Mouse (Mus musculus) cerebellum, adult 2 months (tissue): Measurements from ENCODE around the gene As3mt. TPM values are rescaled to one million over a fixed set of nuclear protein-coding genes. Genes with fewer than 3 reads are reported as not detected.
"Not testable (repeated sequence)": the region's sequence is repeated elsewhere in the genome, so short reads cannot be mapped to it uniquely, and the experiment has no call there.

Source experiments
- DNase-seq, 2 experiments: peaks; one replicate each; pipeline ENCODE4 v3.0.0; 2021
- H3K27ac ChIP-seq: fragments of 200-500 bp; 2 replicates; pipeline ENCODE4 v1.5.1; 2012; ENCODE audit warnings: low read length, control low read depth, inconsistent platforms; ENCODE audit not compliant: insufficient read depth
- H3K27me3 ChIP-seq: fragments of 200-500 bp; 2 replicates; pipeline ENCODE4 v1.6.1; 2012; ENCODE audit warnings: inconsistent platforms, mild to moderate bottlenecking, low read length, moderate library complexity; ENCODE audit not compliant: control insufficient read depth, insufficient read depth
- H3K4me1 ChIP-seq: fragments of 200-500 bp; 2 replicates; pipeline ENCODE4 v1.6.1; 2011; ENCODE audit warnings: low read length; ENCODE audit not compliant: control insufficient read depth, insufficient read depth
- H3K4me3 ChIP-seq: fragments of 200-500 bp; replicated peaks from 2 replicates; pipeline ENCODE3; 2011; ENCODE audit warnings: mild to moderate bottlenecking, low read depth, low read length, control low read depth; ENCODE audit not compliant: insufficient read depth
- CTCF ChIP-seq: fragments of 200-500 bp; IDR thresholded peaks from 2 replicates; pipeline ENCODE4 v1.5.1; 2011; ENCODE audit warnings: low read depth, mild to moderate bottlenecking, control low read depth, low read length, moderate library complexity, borderline replicate concordance; ENCODE audit not compliant: insufficient read depth
- POLR2A ChIP-seq: fragments of 200-500 bp; IDR thresholded peaks from 2 replicates; pipeline ENCODE4 v1.6.1; 2011; ENCODE audit warnings: low read length, control low read depth, borderline replicate concordance; ENCODE audit not compliant: insufficient read depth
- WGBS: fragments of 180-500 bp; shearing (Covaris S2); methylation state at CpG from one replicate; pipeline ENCODE4 v1.1.7; 2018; 5-methylcytosine and 5-hydroxymethylcytosine counted together
- polyA plus RNA-seq: library from polyadenylated mRNA; depleted of rRNA; stranded (reverse); fragments of >200 nt; gene quantifications from 2 replicates; pipeline ENCODE4 v1.2.3, GENCODE M21; 2012

Gene As3mt
- polyA plus RNA-seq, 1 experiment, result 16.5 TPM

DNA sequence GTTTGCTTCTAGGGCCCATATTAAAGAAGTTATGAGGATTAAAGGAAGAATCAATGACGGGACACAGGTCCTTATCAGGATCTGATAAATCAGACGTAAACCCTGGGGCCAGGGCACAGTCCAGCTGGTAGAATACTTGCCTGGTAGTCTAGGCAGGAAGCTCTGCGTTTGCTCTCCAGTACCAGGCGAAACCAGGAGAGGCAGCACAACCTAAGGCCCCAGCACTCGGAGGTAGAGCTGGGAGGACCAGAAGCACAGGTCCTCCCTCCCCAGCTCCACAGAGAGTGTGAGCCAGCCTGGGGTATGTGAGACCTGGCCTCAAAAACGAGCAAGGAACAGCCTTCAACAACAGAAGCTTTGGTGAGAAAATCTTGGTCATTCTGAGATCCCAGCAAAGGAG, 34.3 kb downstream of the As3mt start:
- Histone ChIP-seq H3K4me3 (no peak overlapping the region), H3K4me1 (no peaks in the 10 kb centered on the region), H3K27me3 (no peaks in the 10 kb centered on the region), H3K27ac (no peak overlapping the region)
- no peak for TF ChIP-seq CTCF
- no peak for TF ChIP-seq POLR2A
- WGBS, result 48% methylated on average over 6 of the region's 6 CpGs
- DNase-seq, result no peak

- DNase-seq, result no peak
- H3K27ac ChIP-seq, result no peak overlapping the region
- no peak overlapping the region for H3K4me3 ChIP-seq
- H3K27me3 ChIP-seq, result no peaks in the 10 kb centered on the region
- WGBS, result 63% methylated on average over 9 of the region's 9 CpGs
- TF ChIP-seq CTCF (no peak), POLR2A (no peak)
- no peaks in the 10 kb centered on the region for H3K4me1 ChIP-seq
These were observed 37.4 kb downstream of the As3mt start for GRCm38 (mm10) chr19:46744681-46745080.

DNA sequence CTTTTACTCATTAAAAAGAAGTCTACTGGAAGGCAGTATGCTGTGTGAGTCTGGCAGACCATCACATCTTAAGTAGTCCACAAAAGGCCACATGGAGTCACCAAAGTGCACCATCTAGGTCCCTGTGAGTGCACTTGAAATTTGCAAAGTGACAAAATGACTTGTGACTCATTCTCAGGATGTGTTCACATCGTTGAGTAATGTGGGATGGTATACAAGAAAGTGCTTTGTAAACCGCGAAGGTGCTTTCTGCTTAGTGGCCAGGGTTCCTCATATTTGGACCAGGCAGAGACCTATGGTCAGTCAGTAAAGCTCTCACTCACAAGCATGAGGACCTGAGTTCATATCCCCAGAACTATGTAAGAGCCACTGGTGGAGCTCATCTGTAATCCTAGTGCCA, 40.5 kb downstream of the As3mt start:
- Histone ChIP-seq H3K4me3 (no peak overlapping the region), H3K4me1 (no peaks in the 10 kb centered on the region), H3K27ac (no peak overlapping the region), H3K27me3 (no peaks in the 10 kb centered on the region)
- 87% methylated on average over 3 of the region's 3 CpGs for WGBS
- TF ChIP-seq CTCF (no peak), POLR2A (no peak)
- DNase-seq, result no peak

- no peak overlapping the region for H3K27ac ChIP-seq
- WGBS, result 89% methylated on average over 5 of the region's 5 CpGs
- no peak overlapping the region for H3K4me3 ChIP-seq
- TF ChIP-seq CTCF, result no peak
- TF ChIP-seq POLR2A, result no peak
- DNase-seq, result no peak
- H3K27me3 ChIP-seq, result no peaks in the 10 kb centered on the region
- no peaks in the 10 kb centered on the region for H3K4me1 ChIP-seq
These were observed 45.0 kb downstream of the As3mt start for GRCm38 (mm10) chr19:46752235-46752634.

DNA sequence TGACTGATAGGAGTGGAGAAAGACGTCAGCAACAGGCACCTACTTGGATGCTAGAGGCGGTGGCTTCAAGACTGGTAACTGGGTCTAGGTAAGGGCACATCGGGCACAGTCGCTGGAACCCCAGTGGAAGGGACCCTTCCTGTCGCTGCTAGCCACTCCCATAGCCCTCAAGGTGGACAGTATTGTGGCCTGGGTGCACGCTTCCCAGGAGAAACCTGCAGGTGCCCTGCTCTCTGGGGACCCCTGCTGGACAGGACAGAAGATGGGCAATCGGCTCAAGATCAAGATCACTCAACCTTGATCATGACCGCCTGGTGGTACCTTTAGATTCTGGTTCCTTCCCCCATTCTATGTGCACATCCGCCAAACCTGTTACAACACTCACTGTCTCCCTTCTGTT, 47.8 kb downstream of the As3mt start:
- 58% methylated on average over 9 of the region's 9 CpGs for WGBS
- TF ChIP-seq CTCF (peak; percentile 49; the same call in 1 of the 2 replicates), POLR2A (no peak)
- Histone ChIP-seq H3K27me3 (no peaks in the 10 kb centered on the region), H3K27ac (no peak overlapping the region), H3K4me3 (no peak overlapping the region), H3K4me1 (no peaks in the 10 kb centered on the region)
- DNase-seq, result peak in 1 of 2 experiments; percentile 33

GRCm38 (mm10) chr19:46756221-46756620, 49.0 kb downstream of the As3mt start:
- 92% methylated on average over 4 of the region's 4 CpGs for WGBS

GRCm38 (mm10) chr19:46759096-46759495, 51.8 kb downstream of the As3mt start:
- H3K27ac ChIP-seq, result no peak overlapping the region
- H3K4me1 ChIP-seq, result no peaks in the 10 kb centered on the region
- no peak overlapping the region for H3K4me3 ChIP-seq
- no peak for DNase-seq
- 81% methylated on average over 8 of the region's 8 CpGs for WGBS
- no peaks in the 10 kb centered on the region for H3K27me3 ChIP-seq
- TF ChIP-seq CTCF (no peak), POLR2A (no peak)

More at GRCm38 (mm10) chr19:46756221-46756620, 49.0 kb downstream of the As3mt start:
- no peak overlapping the region for H3K4me3 ChIP-seq
- no peak overlapping the region for H3K27ac ChIP-seq
- no peak for DNase-seq
- no peaks in the 10 kb centered on the region for H3K27me3 ChIP-seq
- H3K4me1 ChIP-seq, result no peaks in the 10 kb centered on the region
- TF ChIP-seq POLR2A, result no peak
- TF ChIP-seq CTCF, result no peak

- not testable (repeated sequence) for DNase-seq, H3K27ac ChIP-seq, H3K4me3 ChIP-seq, H3K4me1 ChIP-seq, H3K27me3 ChIP-seq
- WGBS, result 89% methylated on average over 10 of the region's 10 CpGs
These were observed 52.7 kb downstream of the As3mt start for GRCm38 (mm10) chr19:46759909-46760308.
